Mouse (Mus musculus) heart, adult 10 weeks (tissue): ENCODE results near the gene Rchy1. TPM values are rescaled to one million over a fixed set of nuclear protein-coding genes. Genes with fewer than 3 reads are reported as not detected.

ENCODE experiments used
- polyA plus RNA-seq: library from polyadenylated mRNA; stranded (reverse); fragments of 350-450 nt; fragmentation: Illumina TruSeq; extraction: RNeasy Lipid Tissue Mini Kit (QIAGEN cat#74804); gene quantifications from one replicate; pipeline ENCODE4 v1.2.3, GENCODE M21; 2014; ENCODE audit warnings: low read depth, low replicate concordance

Rchy1 gene
- 39.9 TPM for polyA plus RNA-seq

GRCm38 (mm10) chr5:91962639-91963440, at the start of gene Rchy1:
Rchy1 (minus strand) TSS chr5:91963068.

GRCm38 (mm10) chr5:91987236-91987635, 24.4 kb upstream of the Rchy1 start, which contains the start of gene Odaph:
Odaph (plus strand) TSS chr5:91987475.

Other genes with a start within 250 kb of the Rchy1 start
- gene Odaph, start 24.4 kb upstream of the Rchy1 start, polyA plus RNA-seq, result not detected
- gene Cdkl2, start 80.8 kb upstream of the Rchy1 start, polyA plus RNA-seq, result 5.5 TPM
- gene G3bp2, start 120.7 kb upstream of the Rchy1 start, polyA plus RNA-seq, result 44.4 TPM
- gene Uso1, start 174.9 kb upstream of the Rchy1 start, polyA plus RNA-seq, result 41.5 TPM